Mouse (Mus musculus) layer of hippocampus, adult 11-12 months (tissue): Measurements from ENCODE around the gene Dennd1a.

Experiments
- DNase-seq: peaks from one replicate; pipeline ENCODE4 v3.0.0; 2022; ENCODE audit warnings: low spot score

Dennd1a gene

GRCm38 (mm10) chr2:37815676-37816075, 471.5 kb downstream of the Dennd1a start:
- peak; percentile 85 for DNase-seq

DNA sequence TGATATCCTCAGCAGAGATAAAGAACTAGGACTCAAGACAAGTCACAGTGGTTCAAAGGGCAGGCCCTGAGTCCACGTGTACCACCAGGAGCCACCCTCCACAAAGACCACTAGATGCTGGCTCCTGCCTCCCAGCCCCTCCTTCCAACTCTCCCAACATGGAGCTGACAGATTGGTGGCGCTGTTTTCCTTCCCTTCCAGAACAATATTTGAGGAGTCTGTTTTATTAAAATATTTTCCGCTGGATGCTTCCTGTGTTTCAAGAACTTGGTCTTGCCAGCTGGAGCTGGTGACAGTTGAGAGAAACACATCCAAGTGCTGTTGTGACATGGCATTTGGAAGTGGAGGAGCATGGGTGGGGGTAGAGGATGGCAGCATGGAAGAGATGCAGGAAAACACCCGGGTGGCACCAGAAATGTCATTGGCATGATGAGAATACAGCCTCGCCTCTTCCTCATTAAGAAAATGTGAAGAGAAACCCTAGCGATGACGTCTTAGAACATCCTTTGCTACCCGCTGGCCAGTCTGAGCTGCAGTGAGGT, 472.3 kb downstream of the Dennd1a start:
- no peak for DNase-seq

- no peak for DNase-seq
Measured at GRCm38 (mm10) chr2:37812401-37812800, 474.8 kb downstream of the Dennd1a start.

DNA sequence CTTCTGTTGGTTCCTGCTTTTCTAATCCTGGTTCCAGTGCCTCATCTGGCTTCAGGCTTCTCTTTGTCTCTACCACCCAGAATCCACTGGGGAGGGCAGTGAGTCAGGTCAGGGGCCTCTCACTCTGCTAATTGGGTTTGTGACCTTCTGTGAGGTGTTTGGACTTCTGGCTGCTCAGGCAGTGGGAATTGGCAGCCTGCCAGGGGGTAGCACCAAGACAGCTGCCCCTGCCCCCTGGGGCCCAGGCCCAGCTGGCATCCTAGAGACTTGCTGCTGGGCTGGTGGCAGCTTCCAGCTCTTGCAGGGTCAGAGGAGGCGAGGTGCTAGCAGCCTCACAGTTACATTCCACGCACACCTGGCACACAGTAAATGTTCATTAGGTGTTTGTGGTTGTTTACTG, 475.5 kb downstream of the Dennd1a start:
- DNase-seq: no peak

DNA sequence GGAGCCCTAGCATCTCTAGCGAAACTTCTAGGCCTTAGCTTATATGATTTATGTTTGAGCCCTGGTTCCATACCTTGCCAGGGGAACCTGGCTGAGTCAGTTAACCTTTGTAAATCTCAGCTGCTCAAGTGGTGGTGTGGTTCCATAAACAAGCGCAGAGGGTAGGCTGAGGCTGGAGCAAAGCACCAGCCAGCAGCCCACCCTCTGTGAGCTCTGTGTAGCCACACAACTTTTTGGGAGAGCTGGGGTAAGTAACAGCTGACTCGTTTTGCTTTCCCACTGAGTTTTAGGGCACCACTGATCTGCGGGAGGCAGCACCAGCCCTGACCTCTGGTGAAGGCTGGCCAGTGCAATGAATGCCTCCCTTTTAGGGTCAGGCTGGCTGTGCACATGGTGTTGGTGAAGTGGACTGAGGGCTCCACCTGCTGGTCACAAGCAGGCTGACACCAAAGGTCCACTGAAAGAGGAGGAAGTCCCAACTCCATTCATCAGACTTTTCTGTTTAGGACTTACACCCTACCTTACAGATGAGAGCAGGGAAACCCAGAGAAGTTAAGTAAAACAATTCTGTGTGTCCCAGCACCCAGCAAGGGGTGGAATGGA, 484.5 kb downstream of the Dennd1a start:
- DNase-seq: peak; percentile 74

DNA sequence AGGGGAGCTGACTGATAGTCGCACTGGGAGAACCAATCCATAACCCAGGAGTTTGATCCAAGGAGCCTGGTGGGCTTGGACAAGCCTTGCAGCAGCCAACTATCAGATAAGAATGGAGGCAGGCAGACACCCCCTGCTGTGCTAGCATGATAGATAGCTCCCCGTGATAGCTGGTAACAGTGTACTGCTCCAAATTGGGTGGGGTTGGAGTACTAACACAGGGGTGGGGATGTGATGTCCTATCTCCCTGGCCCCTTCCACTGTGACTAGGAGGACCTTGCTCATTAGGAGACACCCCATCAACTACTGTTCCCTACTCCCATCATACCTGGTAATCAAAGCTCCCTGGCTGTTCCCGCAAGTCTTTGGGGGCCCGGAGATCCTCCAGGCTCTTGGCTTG, 485.5 kb downstream of the Dennd1a start:
- DNase-seq: no peak

GRCm38 (mm10) chr2:37799137-37799536, 488.1 kb downstream of the Dennd1a start:
- DNase-seq: no peak

DNA sequence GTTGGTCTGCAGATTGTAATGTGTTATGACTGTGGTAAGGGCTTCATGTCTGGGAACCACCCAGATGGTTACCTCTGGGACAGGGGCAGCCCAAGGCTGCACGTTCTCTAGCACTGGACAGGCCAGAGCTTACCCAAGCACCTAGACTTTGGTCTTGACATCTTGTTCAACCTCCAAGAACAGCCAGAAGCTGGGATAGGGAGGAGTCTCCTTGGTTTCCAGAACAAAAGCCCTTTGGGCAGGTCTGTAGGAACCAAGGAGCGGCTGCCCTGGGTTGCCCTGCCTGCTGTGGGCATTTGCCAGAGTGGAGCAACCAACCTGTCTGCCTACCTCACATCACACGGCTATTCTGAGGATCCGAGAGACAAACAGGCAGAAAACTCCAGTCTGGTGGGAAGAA, 490.1 kb downstream of the Dennd1a start:
- no peak for DNase-seq

- no peak for DNase-seq
Measured at GRCm38 (mm10) chr2:37796021-37796420, 491.2 kb downstream of the Dennd1a start.

GRCm38 (mm10) chr2:37791340-37791739, 495.9 kb downstream of the Dennd1a start:
- DNase-seq: no peak

GRCm38 (mm10) chr2:37790738-37791137, 496.5 kb downstream of the Dennd1a start:
- no peak for DNase-seq

GRCm38 (mm10) chr2:37789995-37790394, 497.2 kb downstream of the Dennd1a start:
- DNase-seq: no peak

- DNase-seq: no peak
Measured at GRCm38 (mm10) chr2:37789029-37789428, 498.2 kb downstream of the Dennd1a start.

- DNase-seq: no peak
Measured at GRCm38 (mm10) chr2:37788176-37788962, 498.8 kb downstream of the Dennd1a start.

DNA sequence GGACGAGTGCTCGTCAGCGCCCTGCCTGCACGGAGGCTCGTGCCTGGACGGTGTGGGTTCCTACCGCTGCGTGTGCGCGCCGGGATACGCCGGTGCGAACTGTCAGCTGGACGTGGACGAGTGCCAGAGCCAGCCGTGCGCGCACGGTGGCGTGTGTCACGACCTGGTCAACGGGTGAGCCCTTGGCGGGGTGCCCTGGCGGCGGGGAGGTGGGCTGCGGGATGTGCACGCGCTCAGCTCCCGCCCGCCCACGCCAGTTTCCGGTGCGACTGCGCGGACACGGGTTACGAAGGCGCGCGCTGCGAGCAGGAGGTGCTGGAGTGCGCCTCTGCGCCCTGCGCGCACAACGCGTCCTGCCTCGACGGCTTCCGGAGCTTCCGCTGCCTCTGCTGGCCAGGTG, 500.7 kb downstream of the Dennd1a start:
- no peak for DNase-seq

GRCm38 (mm10) chr2:37784473-37784872, 502.7 kb downstream of the Dennd1a start:
- no peak for DNase-seq

- DNase-seq: no peak
Measured at GRCm38 (mm10) chr2:37782002-37782401, 505.2 kb downstream of the Dennd1a start.

GRCm38 (mm10) chr2:37781421-37781820, 505.8 kb downstream of the Dennd1a start:
- no peak for DNase-seq

GRCm38 (mm10) chr2:37780270-37780929, 506.8 kb downstream of the Dennd1a start:
- DNase-seq: no peak

- no peak for DNase-seq
Measured at GRCm38 (mm10) chr2:37777958-37778720, 509.1 kb downstream of the Dennd1a start.

- DNase-seq: no peak
Measured at GRCm38 (mm10) chr2:37776611-37777411, 510.4 kb downstream of the Dennd1a start.
